Mouse (Mus musculus): ENCODE results near the gene Erf. TPM values are rescaled to one million over a fixed set of nuclear protein-coding genes. Genes with fewer than 3 reads are reported as not detected.
A peak's percentile ranks its signal among the peaks of the same experiment; 100 is the strongest.

Erf gene
- polyA plus RNA-seq, 1 experiment from 2014 or later: 13.0 TPM

GRCm38 (mm10) chr7:25221102-25221883 lies 29.3 kb downstream of the Erf start, which contains the start of gene Zfp526:
Gene Zfp526 (plus strand): TSS chr7:25221425.
- H3K27ac ChIP-seq: peak within 1 kb of the TSS; percentile 84
- H3K27me3 ChIP-seq: no peaks in the 10 kb centered on the region
- no peaks in the 10 kb centered on the region for H3K9me3 ChIP-seq
- under 1% methylated on average over 42 of the region's 45 CpGs for WGBS
- peak within 1 kb of the TSS; percentile 69 for H3K4me3 ChIP-seq (replicated peaks)
- H3K4me2 ChIP-seq: peak within 1 kb of the TSS; percentile 95
- peak within 1 kb of the TSS; percentile 80 for H3K9ac ChIP-seq
- H3K36me3 ChIP-seq (replicated peaks): peaks cover 30% of the 10 kb centered on the region
- ATAC-seq (ENCODE audit: low FRiP score): peak; percentile 96
- H3K4me1 ChIP-seq: peaks cover 40% of the 10 kb centered on the region

GRCm38 (mm10) chr7:25220457-25221101 lies 30.0 kb downstream of the Erf start, which contains the start of gene Dedd2:
Gene Dedd2 (minus strand): TSS chr7:25220615.
- peak within 1 kb of the TSS; percentile 95 for H3K4me2 ChIP-seq
- H3K36me3 ChIP-seq (replicated peaks): peaks cover 23% of the 10 kb centered on the region
- peak within 1 kb of the TSS; percentile 84 for H3K27ac ChIP-seq
- peaks cover 40% of the 10 kb centered on the region for H3K4me1 ChIP-seq
- H3K9ac ChIP-seq: peak within 1 kb of the TSS; percentile 80
- peak within 1 kb of the TSS; percentile 69 for H3K4me3 ChIP-seq (replicated peaks)
- H3K27me3 ChIP-seq: no peaks in the 10 kb centered on the region
- no peaks in the 10 kb centered on the region for H3K9me3 ChIP-seq
- ATAC-seq (ENCODE audit: low FRiP score): no peak
- 9% methylated on average over 20 of the region's 20 CpGs for WGBS

GRCm38 (mm10) chr7:25219756-25220456 lies 30.7 kb downstream of the Erf start:
- 4% methylated on average over 31 of the region's 31 CpGs for WGBS

GRCm38 (mm10) chr7:25219416-25219750 lies 31.2 kb downstream of the Erf start:
- peaks cover 40% of the 10 kb centered on the region for H3K4me1 ChIP-seq
- H3K9me3 ChIP-seq: no peaks in the 10 kb centered on the region
- peak overlapping the region; percentile 95 for H3K4me2 ChIP-seq
- under 1% methylated on average over 16 of the region's 16 CpGs for WGBS
- H3K27ac ChIP-seq: peak overlapping the region; percentile 70
- peaks cover 15% of the 10 kb centered on the region for H3K36me3 ChIP-seq (replicated peaks)
- peak; percentile 24; the same call in 1 of the 2 replicates for ATAC-seq (ENCODE audit: low FRiP score)
- peak overlapping the region; percentile 80 for H3K9ac ChIP-seq
- H3K27me3 ChIP-seq: no peaks in the 10 kb centered on the region
- peak overlapping the region; percentile 69 for H3K4me3 ChIP-seq (replicated peaks)

More at GRCm38 (mm10) chr7:25219756-25220456, 30.7 kb downstream of the Erf start:
- Histone ChIP-seq H3K9me3 (no peaks in the 10 kb centered on the region), H3K4me3 (replicated peaks) (peak overlapping the region; percentile 69), H3K4me2 (peak overlapping the region; percentile 95), H3K27me3 (no peaks in the 10 kb centered on the region), H3K36me3 (replicated peaks) (peaks cover 20% of the 10 kb centered on the region), H3K4me1 (peaks cover 40% of the 10 kb centered on the region), H3K27ac (peak overlapping the region; percentile 70; the same call in 1 of the 2 replicates), H3K9ac (peak overlapping the region; percentile 80)
- peak; percentile 71 for ATAC-seq (ENCODE audit: low FRiP score)

GRCm38 (mm10) chr7:25218705-25219415 lies 31.7 kb downstream of the Erf start:
- Histone ChIP-seq H3K9ac (peak overlapping the region; percentile 80), H3K36me3 (replicated peaks) (peaks cover 10% of the 10 kb centered on the region; the same call in 1 of the 2 replicates), H3K4me3 (replicated peaks) (peak overlapping the region; percentile 69), H3K9me3 (no peaks in the 10 kb centered on the region), H3K4me1 (peaks cover 40% of the 10 kb centered on the region), H3K4me2 (peak overlapping the region; percentile 95), H3K27ac (peak overlapping the region; percentile 70), H3K27me3 (no peaks in the 10 kb centered on the region)
- peak; percentile 27; the same call in 1 of the 2 replicates for ATAC-seq (ENCODE audit: low FRiP score)
- under 1% methylated on average over 53 of the region's 53 CpGs for WGBS

GRCm38 (mm10) chr7:25217653-25218395 lies 32.7 kb downstream of the Erf start:
- H3K36me3 ChIP-seq (replicated peaks): 0 out of 2 replicates have a peak, but pooled peaks cover 4% of the 10 kb centered on the region
- no peaks in the 10 kb centered on the region for H3K9me3 ChIP-seq
- H3K9ac ChIP-seq: no peak overlapping the region
- no peak overlapping the region for H3K4me3 ChIP-seq (replicated peaks)
- 74% methylated on average over 12 of the region's 12 CpGs for WGBS
- peaks cover 40% of the 10 kb centered on the region for H3K4me1 ChIP-seq
- no peak for ATAC-seq (ENCODE audit: low FRiP score)
- peak overlapping the region; percentile 95 for H3K4me2 ChIP-seq
- no peaks in the 10 kb centered on the region for H3K27me3 ChIP-seq
- no peak overlapping the region for H3K27ac ChIP-seq

- 93% methylated on average over 2 of the region's 2 CpGs for WGBS
- ATAC-seq (ENCODE audit: low FRiP score): no peak
These were observed 36.4 kb downstream of the Erf start for GRCm38 (mm10) chr7:25214172-25214571.

GRCm38 (mm10) chr7:25213099-25213498 lies 37.5 kb downstream of the Erf start:
- H3K36me3 ChIP-seq (replicated peaks): peaks cover 29% of the 10 kb centered on the region
- no peaks in the 10 kb centered on the region for H3K27me3 ChIP-seq
- peaks cover 3% of the 10 kb centered on the region for H3K4me1 ChIP-seq
- no peak overlapping the region for H3K27ac ChIP-seq
- no peak overlapping the region for H3K4me3 ChIP-seq (replicated peaks)
- no peaks in the 10 kb centered on the region for H3K9me3 ChIP-seq
- 86% methylated on average over 3 of the region's 3 CpGs for WGBS
- no peak for ATAC-seq (ENCODE audit: low FRiP score)
- H3K9ac ChIP-seq: no peak overlapping the region
- no peak overlapping the region for H3K4me2 ChIP-seq

More at GRCm38 (mm10) chr7:25214172-25214571, 36.4 kb downstream of the Erf start:
- Histone ChIP-seq H3K36me3 (replicated peaks) (peaks cover 27% of the 10 kb centered on the region), H3K4me1 (peaks cover 13% of the 10 kb centered on the region), H3K9me3 (no peaks in the 10 kb centered on the region), H3K4me3 (replicated peaks) (no peak overlapping the region), H3K27ac (no peak overlapping the region), H3K9ac (no peak overlapping the region), H3K4me2 (no peak overlapping the region), H3K27me3 (no peaks in the 10 kb centered on the region)

- no peak overlapping the region for H3K9ac ChIP-seq
- H3K9me3 ChIP-seq: no peaks in the 10 kb centered on the region
- H3K4me1 ChIP-seq: no peaks in the 10 kb centered on the region
- H3K4me3 ChIP-seq (replicated peaks): no peak overlapping the region
- WGBS: 91% methylated on average over 4 of the region's 4 CpGs
- H3K27me3 ChIP-seq: no peaks in the 10 kb centered on the region
- peaks cover 29% of the 10 kb centered on the region for H3K36me3 ChIP-seq (replicated peaks)
- H3K4me2 ChIP-seq: no peak overlapping the region
- H3K27ac ChIP-seq: no peak overlapping the region
- ATAC-seq (ENCODE audit: low FRiP score): no peak
These were observed 40.1 kb downstream of the Erf start for GRCm38 (mm10) chr7:25210482-25210881.

GRCm38 (mm10) chr7:25209161-25209622 lies 41.4 kb downstream of the Erf start:
- Histone ChIP-seq H3K9me3 (no peaks in the 10 kb centered on the region), H3K4me2 (no peak overlapping the region), H3K36me3 (replicated peaks) (peaks cover 25% of the 10 kb centered on the region), H3K27me3 (no peaks in the 10 kb centered on the region), H3K4me3 (replicated peaks) (no peak overlapping the region), H3K27ac (no peak overlapping the region), H3K9ac (no peak overlapping the region), H3K4me1 (no peaks in the 10 kb centered on the region)
- WGBS: 80% methylated on average over 3 of the region's 3 CpGs
- no peak for ATAC-seq (ENCODE audit: low FRiP score)
